Mouse (Mus musculus): ENCODE measurements around the gene Dlx2.

Gene Dlx2

DNA sequence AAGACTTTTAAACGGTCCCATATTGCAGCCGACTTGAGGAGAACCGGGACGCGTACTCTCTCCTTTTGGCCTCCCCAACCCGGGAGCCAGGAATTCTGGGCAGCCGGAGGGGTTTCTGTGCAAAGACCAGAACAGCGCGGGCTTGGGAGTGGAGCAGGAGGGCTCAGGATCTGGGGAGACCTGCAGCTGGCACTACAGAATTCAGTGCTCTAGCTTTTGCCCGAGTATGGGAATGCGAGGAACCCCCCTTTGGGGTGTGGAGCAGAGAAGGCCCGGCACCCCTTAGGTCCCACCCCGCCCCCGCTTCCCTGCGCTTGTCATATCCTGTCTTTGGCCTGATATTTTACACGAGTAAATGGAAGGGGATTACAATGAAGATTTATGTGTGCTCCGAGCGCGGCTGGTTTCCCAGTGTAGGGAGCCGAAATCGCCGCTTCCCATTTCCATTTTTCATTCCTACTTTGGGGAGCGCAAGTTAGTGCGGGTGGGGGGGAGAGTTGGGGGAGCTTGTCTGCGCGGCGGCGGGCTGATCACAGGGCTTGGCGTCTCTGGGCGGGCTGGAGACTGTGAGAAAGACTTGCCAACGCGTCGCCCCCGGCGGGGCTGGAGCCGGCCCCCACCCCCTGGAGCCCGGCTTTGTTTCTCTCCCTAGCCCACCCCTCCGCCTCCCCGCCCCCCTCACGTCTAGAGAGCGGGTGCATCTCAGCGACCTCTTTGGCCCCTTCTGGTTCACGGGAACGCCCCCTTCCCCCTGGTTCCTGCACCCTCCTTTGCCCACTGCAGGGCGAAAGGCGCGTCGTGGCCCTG is 5.7 kb downstream of the Dlx2 start:
- DNase-seq (ENCODE audit: low spot score) = no peak

GRCm38 (mm10) chr2:71534242-71535052 is 12.1 kb downstream of the Dlx2 start:
- DNase-seq (ENCODE audit: low spot score) = no peak

GRCm38 (mm10) chr2:71533094-71533493 is 13.5 kb downstream of the Dlx2 start:
- DNase-seq (ENCODE audit: low spot score) = no peak

DNA sequence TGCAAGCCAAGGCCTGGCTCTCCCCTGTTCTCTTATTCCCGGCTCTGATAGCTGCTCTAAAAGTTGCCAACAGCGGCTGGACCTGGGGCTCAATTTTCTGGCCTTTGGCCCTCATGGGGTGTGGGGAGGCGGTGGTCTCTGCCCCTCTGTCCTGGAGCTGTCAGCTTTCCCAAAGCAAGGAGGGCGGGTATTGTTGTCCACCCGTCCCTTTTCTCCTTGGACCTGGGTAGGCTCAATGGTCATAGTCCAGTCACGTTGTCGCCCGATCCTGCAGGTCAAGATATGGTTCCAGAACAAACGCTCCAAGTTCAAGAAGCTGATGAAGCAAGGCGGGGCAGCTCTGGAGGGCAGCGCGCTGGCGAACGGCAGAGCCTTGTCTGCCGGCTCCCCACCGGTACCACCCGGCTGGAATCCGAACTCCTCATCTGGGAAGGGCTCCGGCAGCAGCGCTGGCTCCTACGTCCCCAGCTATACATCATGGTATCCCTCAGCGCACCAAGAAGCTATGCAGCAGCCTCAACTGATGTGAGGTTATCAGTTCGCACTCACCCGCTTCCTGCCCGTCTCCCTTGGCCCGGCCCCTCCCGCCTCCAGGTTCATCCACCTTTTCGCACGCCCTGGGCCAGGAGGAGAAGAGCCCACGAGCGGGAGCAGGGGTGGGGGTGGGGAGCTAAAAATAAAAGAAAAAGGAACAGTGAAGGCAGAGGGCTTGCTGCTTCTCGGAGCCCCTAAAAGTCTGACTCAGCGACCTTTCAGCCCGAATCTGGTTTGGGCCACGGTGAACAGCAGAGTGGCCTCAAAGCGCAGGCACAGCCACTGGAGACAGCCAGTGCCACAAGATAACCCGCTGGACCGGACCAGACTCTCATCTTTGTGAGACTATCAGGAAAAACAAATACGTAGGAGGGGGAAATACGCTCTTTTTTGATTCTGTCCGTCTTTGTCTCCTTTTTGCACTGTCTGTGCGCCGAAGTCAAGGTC is 14.3 kb downstream of the Dlx2 start:
- no peak for DNase-seq (ENCODE audit: low spot score)

- no peak for DNase-seq (ENCODE audit: low spot score)
Measured at GRCm38 (mm10) chr2:71531124-71531590, 15.4 kb downstream of the Dlx2 start.

DNA sequence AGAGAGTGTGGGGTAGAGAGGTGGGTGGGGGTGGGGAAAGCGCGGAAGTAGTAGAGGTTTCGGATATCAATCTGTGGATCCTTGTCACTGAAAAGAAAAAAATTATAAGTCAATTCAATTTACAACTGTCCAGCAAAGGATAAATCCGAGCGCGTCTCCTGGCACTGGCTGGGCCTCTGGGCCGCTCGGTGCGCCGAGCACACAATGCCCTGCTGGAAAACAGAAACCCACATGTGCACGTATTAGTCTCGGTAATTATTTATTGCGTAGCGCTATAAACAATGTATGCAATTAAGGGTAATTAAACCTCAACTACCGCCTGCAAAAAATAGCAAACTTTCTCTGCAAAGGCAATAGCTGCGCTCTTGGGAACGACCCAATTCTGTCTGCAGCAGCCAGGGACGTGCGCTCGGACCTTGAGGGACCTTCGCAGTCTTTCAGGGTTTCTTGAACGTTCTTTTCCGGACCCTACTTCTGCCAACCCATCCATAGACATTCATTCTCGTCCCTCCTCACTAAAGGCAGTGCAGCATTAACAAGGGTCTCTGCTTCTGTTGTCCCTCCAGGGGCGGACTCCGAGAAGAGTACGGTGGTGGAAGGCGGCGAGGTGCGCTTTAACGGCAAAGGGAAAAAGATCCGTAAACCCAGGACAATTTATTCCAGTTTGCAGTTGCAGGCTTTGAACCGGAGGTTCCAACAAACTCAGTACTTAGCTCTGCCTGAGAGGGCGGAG is 16.0 kb downstream of the Dlx2 start:
- no peak for DNase-seq (ENCODE audit: low spot score)

GRCm38 (mm10) chr2:71529511-71530351 is 16.8 kb downstream of the Dlx2 start:
- DNase-seq (ENCODE audit: low spot score) = no peak

- no peak for DNase-seq (ENCODE audit: low spot score)
Measured at GRCm38 (mm10) chr2:71528714-71529510, 17.6 kb downstream of the Dlx2 start.

- DNase-seq (ENCODE audit: low spot score) = no peak
Measured at GRCm38 (mm10) chr2:71528014-71528713, 18.4 kb downstream of the Dlx2 start, which contains the start of gene Dlx1. Gene Dlx1 (plus strand): TSS chr2:71528113.

- no peak for DNase-seq (ENCODE audit: low spot score)
Measured at GRCm38 (mm10) chr2:71527323-71528013, 19.1 kb downstream of the Dlx2 start.

DNA sequence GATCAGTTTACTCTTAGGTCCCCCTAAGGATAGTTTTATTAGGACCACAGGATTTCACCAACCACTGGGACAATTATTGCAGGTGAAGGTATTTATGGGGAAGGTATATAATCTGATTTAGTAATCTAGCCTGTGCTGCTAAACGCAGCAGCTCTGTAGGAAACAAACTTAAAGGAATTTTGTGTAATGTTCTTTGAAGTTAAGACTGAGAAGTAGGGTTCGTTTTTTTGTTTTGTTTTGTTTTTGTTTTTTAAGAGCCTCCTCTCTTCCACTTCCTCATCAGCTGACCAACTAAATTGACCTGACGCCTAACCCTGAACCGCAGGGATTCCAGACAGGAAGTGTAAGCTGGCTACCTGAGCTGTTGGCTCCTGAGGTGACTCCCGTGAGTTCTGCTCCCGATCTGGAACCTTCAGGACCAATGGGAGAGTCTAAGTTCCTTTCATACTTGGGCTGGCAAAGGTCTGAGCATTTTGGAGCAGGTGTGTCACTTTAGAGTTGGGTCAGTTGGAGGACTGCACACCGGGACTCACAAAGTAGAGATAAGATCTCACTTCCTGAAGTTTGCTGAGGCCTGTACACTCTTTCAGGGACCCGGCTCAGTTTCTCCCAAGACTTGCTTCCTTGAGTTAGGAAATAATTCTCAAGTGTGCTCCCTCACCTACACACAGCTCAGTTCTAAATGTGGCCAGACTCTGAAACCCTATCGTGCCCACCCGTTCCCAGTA is 19.8 kb downstream of the Dlx2 start:
- no peak for DNase-seq (ENCODE audit: low spot score)

GRCm38 (mm10) chr2:71524763-71525162 is 21.8 kb downstream of the Dlx2 start:
- DNase-seq (ENCODE audit: low spot score) = no peak

- no peak for DNase-seq (ENCODE audit: low spot score)
Measured at GRCm38 (mm10) chr2:71523431-71523830, 23.1 kb downstream of the Dlx2 start.

DNA sequence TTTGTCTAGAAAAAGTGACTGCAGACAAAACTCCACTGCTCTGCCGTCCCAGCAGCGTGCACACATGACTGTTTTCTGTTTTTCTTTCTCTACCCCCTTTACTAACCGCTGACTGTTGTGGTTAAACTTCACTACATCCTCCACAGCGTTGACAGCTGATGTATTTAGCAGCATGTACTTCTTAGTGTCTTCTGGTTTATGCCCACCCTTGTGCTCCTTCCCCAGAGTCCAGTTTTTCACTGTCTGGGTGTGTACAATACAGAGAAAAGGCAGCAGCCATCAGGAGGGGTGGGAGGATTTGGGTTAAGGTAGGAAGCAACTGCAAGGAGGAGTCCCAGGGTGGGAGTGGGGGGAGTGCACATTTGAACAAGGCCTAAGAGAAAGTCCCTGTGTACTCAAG is 23.7 kb downstream of the Dlx2 start:
- no peak for DNase-seq (ENCODE audit: low spot score)

- DNase-seq (ENCODE audit: low spot score) = no peak
Measured at GRCm38 (mm10) chr2:71517466-71518099, 29.0 kb downstream of the Dlx2 start.

- no peak for DNase-seq (ENCODE audit: low spot score)
Measured at GRCm38 (mm10) chr2:71516995-71517394, 29.6 kb downstream of the Dlx2 start.

DNA sequence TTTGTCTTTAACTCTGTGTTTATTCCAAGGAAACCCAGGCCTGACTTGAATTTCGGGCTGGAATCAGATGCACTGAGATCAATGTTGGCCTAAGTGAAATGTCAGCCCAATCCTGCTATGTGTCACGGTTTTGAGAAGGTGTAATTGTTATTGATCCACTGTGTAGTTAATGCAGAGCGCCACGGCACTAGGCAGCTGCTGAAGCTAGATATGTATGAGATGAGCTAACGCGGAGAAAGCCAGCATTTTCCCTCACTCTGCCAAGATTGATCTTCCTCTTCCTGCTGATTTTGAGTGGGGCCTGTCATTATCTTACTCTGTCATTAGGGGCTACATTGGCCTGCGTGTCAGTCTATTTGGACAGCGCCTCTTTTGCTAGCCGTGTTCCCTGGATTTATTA is 34.2 kb downstream of the Dlx2 start:
- no peak for DNase-seq (ENCODE audit: low spot score)

Data from urinary bladder, postnatal 10 days (tissue).